Mouse (Mus musculus) mature B cell (primary cell): ENCODE measurements around the gene Nfib.

Experiments
- in situ Hi-C: fragments of 300-500 bp; cut with MboI; formaldehyde crosslinking; loops from 2 replicates; pipeline ENCODE4 v1.14.3; 2019

Nfib gene

GRCm38 (mm10) chr4:82512743-82513425 is 192.7 kb downstream of the Nfib start:
- in situ Hi-C loops, result no loop called here

- in situ Hi-C loops, result no loop called here
Measured at GRCm38 (mm10) chr4:82512335-82512734, 193.2 kb downstream of the Nfib start.

- in situ Hi-C loops, result no loop called here
Measured at GRCm38 (mm10) chr4:82511524-82511923, 194.0 kb downstream of the Nfib start.

DNA sequence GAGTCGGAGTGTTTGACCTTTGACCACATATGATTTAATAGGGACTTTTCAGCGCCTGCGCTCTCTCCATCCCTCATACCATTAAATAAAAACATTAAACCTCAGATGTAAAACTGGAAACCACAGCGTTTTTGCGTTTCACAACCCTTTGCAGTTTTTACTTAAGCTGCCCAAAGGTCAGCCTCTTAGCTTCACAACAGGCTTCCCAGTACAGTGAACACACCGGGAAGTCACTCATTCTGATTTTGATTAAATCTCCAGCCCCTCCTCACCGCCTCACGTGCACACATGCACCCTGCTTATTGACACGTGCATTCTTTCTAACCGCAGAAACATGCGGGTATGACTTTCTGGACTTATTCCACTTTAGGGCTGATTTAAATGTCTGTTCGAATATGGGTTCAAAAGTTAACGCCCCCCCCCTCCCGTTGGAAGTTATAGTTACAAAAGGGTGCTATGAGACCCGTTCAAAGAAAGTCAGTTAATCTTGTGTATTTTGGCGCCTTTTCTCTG is 194.5 kb downstream of the Nfib start:
- in situ Hi-C loops, result no loop called here

DNA sequence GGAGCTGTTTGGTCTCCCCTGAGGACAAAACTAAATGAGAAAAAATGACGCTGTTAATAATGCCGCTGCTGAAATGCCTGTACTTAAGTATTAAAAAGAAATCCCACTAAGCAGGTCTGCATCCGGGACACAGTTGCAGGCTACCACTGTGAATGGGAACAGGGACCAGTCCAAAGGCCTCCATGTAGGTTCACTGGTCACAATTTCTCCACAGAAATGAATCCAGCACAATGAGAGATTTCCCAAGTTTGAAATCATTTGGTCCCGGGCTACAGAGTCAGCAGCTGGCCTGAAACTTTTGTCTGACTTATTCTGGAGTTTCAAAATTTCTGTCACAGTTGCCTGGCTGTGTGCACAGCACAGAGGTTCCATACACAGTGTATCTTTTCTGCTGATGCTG is 195.8 kb downstream of the Nfib start:
- in situ Hi-C loops, result no loop called here

DNA sequence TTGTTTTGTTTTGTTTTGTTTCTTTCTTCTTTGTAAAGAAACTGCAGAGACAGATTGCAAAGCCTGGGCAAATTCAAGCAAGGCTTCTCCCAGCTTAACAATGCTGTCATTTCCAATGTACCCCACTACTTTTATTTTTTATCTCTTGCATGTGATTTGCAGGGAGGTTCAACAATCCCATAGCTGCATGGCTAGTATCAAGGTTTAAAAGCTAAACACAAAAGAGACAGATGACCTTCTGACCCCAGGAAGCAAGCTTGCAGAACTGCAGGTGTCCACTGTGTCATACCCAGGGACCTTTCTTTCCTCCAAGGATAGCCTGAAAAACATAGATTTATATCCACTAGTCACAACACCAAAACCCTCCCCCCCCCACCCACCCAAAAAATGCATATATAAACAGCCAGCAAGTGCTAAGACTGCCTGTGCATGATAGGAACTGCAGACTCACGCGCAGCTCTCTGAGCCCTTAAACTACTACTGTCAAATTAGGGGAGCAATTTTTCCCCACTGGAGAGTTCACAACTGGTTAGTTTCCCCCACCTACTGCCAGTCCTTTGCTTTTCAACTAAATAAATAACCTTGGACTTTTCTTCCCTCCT is 196.3 kb downstream of the Nfib start:
- in situ Hi-C loops, result no loop called here

GRCm38 (mm10) chr4:82508281-82508687 is 197.3 kb downstream of the Nfib start:
- in situ Hi-C loops, result no loop called here

DNA sequence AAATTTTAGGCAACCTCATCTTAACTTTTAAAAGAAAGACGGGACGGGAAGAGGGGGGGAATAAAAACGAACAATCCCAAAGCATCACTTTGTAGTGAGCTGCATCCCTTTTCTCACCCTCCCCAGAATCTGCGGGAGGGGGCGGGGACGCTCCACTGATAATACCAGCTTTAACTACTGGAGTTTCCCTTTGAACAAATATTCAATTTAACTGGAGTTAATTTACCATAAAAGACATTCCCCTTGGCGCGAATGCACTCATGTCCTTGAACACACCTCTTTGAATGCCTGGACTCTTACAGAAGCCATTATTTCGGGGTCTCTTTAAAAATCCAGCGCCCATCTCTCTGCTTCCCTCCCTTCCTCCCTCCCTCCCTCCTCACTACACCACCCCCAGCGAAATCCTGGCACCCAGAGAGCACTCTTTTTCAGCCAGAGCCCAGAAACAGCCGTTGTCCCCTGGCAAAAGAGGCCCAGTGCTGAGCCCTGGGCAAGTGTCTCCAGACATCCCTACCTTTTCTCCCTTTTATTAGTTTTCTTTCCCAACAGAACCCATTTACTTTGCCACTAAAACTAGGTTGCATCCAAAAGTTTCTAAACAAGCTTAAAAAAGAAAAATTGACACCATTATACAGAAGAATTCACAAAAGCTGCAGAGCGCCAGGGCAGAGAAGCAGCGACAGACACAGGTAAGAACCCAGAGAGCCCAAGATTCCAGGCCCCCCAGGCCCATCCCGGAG is 197.8 kb downstream of the Nfib start:
- in situ Hi-C loops, result no loop called here

DNA sequence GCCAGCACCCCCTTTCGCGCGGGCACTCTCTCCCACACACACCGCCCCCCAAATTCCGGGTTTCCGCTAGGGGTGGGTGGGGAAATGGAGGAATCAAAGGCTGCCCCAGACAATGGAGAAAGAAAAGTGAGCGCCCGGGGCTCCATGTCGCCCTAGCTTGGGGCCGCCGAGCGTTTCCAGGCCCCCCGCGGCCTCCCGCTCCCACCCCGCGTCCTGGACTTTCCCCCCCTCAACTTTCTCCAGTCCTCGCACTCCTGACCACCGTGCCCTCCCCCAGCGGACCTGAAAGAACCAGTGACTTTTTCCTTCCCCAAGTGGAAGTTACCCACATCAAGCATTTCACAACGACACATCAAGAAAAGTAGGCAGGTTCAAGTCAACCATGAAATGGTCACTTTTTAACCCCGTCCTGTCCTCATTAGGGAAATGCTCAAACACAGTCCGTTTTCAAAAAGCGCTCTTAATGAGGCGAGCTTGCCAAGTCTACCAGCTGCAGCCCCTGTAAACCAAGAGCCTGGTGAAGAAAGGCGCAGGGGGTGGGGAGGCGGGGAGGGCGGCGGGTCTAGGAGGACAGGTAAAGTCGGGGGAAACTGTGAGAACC is 198.7 kb downstream of the Nfib start:
- in situ Hi-C loops, result no loop called here

DNA sequence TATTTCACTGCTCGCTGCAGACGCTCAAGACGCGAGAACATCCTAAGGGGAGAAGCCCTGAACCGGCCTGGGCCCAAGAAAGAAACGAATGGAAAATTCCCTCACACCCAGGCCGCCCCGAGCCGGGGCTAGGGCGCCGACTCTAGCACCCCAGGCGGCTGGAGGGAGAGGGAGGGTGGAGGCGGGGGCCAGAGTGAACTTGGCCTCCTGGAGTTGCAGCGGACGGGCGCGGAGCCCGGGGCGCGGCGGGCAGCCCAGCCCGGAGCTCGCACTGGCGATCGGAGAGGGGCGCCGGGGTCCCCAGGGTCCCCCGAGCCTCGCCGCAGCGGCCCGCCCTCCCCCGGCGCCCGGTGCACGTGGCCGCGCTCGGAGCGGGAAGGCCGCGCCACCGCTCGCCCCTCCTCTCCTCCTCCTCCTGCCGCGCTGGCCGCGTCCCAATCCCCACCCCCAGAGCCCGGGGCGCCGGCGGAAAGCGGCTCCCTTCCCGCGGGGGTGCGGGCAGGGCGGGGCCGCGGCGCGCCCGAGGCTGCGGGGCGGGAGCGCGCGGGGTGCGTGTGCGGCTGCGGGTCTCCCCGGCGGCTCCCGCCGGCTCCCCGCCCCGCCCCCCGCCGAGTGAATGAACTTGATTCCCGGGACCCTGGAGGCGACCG is 199.3 kb downstream of the Nfib start:
- in situ Hi-C loops, result no loop called here

DNA sequence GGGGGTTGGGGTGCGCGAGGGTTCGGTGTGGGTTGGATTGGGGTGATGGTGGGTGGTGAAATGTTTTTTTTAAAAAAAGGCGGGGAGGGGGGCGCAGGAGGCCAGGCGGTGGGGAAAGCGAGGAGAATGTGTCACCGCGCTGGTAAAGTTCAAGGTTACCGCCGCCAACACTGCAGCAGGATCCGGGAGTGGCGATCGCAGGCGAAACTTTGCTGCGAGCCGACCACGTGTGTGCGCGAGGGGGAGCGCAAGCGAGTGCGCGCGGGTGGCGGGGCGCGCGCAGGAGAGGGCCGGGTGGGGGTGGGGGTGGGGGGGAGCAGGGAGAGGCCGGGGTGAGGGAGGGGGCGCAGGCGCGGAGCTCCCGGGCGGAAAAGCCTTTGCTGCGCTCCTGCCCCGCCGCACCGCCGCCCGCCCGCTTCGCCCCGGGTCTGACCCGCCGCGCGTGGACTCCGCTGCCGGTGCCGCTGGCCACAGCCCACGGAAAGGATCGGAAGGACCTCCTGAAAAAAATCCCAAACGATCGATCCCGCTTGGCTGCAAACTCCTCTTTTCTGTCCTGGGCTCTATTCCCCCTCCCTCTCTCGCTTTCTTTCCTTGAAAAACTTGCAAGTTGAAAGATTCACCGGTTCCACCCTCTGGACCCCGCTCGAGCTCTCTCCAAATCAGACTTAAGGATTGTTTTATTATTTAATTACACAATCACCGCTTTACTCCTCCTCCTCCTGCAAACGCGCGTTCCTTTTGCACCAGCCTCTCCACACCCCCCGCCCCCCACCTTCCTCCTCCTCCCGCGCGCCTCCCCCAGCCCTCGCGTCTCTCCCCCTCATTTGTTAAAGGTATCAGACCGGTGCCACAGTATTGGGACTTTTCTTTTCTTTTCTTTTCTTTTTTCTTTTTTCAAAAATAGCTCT is 200.2 kb downstream of the Nfib start:
- in situ Hi-C loops, result no loop called here

DNA sequence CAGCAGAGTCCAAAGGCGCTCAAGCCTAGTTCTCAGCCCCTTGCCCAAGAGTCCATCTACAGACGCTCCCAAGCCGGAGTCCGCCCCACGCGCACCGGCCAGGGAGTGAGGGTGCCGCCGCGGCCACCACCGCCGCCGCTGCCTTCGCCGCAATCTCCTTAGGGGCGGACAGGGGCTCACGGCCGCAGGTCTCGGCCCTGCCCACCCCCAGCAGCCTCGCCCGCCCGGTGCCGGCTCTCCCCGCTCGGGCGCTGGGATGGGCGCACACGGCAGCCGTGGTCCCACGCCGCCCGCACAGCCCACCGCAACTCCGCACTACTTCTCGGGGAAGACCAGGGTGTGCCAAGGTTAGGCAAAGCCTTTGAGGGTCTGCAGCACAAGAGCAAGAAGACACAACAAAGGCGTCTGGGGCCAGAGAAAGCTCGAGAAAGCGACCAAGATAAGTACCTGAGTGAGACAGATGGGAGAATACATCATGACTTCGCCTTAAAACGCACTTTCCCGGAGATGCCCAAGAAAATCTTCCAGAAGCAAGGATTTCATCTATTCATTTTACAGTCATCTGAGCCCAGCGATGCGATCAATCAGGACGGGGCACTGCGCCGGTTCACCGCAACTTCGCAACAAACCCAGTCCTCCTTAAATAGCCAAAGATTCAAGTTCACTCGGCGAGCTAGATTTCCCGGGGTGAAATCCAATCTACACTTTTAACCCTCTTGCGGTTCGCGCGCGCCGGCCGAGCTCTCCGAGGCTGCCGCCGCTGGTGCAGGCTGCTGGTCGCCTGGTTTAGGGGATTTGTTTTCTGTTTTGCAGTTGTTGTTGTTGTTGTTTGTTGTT is 201.0 kb downstream of the Nfib start:
- in situ Hi-C loops, result no loop called here

DNA sequence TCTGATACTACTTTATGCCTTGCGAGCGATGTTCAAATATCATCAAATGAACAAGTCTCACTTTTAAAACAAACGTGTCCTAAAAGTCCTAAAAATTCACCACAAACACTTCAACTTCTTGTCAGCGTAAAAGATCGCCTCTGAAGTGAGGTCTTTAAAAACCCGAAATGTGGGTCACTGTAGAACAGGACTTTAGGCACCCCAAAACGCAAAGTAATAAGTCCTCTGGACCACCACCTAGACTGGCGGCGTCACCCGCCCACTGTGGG is 201.6 kb downstream of the Nfib start:
- in situ Hi-C loops, result no loop called here

GRCm38 (mm10) chr4:82503274-82504014 is 202.1 kb downstream of the Nfib start:
- in situ Hi-C loops, result no loop called here

GRCm38 (mm10) chr4:82502611-82503010 is 202.9 kb downstream of the Nfib start:
- in situ Hi-C loops, result no loop called here

GRCm38 (mm10) chr4:82502012-82502411 is 203.5 kb downstream of the Nfib start:
- in situ Hi-C loops, result no loop called here

DNA sequence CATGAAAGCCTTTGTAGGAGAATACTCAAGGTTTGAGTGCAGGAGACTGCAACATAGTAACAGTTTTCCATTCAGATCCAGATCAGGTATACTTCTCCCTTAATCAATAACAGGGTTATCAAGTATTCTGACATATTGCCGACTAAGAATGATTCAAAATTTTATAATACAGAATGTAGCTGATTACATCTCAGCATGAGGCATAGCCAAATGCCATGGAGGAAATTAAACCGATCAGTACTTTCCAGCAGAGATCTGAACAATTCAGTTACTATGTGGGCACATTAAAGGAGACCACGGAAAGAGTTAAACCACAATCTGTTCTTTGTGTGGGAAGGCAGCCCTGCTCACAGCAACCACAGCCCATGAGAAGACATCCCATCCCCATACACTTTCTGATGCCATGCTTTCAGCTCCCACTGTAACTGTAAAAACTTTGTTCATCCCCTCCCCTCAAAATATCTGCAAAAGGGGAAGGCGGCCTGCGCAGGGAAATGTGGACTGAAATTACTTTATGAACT is 204.9 kb downstream of the Nfib start:
- in situ Hi-C loops, result no loop called here

- in situ Hi-C loops, result no loop called here
Measured at GRCm38 (mm10) chr4:82499725-82500577, 205.6 kb downstream of the Nfib start.
